Mouse (Mus musculus) lung, embryonic 15.5 days (tissue): ENCODE measurements around the gene Sergef. TPM values are rescaled to one million over a fixed set of nuclear protein-coding genes. Genes with fewer than 3 reads are reported as not detected.

Source experiments
- ATAC-seq: fragments of 200-750 bp; cut with Nextera tagmentation; 2 replicates; pipeline ENCODE4 v1.8.0; 2017; ENCODE audit warnings: moderate number of reproducible peaks, borderline replicate concordance; ENCODE audit not compliant: low FRiP score, low TSS enrichment; ENCODE audit errors: extremely low read depth
- H3K27ac ChIP-seq: fragments of 300-500 bp; sonication (generic); 2 replicates; pipeline ENCODE4 v1.5.1; 2015; ENCODE audit warnings: moderate library complexity, mild to moderate bottlenecking, inconsistent platforms
- H3K27me3 ChIP-seq: fragments of 300-500 bp; sonication (generic); 2 replicates; pipeline ENCODE4 v1.6.1; 2015; ENCODE audit warnings: inconsistent platforms
- H3K36me3 ChIP-seq: fragments of 300-500 bp; sonication (generic); 2 replicates; pipeline ENCODE4 v1.6.1; 2015; ENCODE audit warnings: inconsistent platforms
- H3K4me1 ChIP-seq: fragments of 300-500 bp; sonication (generic); 2 replicates; pipeline ENCODE4 v1.6.1; 2015; ENCODE audit warnings: inconsistent platforms
- H3K4me2 ChIP-seq: fragments of 300-500 bp; sonication (generic); 2 replicates; pipeline ENCODE4 v1.6.1; 2015; ENCODE audit warnings: inconsistent platforms, mild to moderate bottlenecking, moderate library complexity
- H3K4me3 ChIP-seq: fragments of 300-500 bp; sonication (generic); 2 replicates; pipeline ENCODE4 v1.5.1; 2015; ENCODE audit warnings: mild to moderate bottlenecking, inconsistent platforms
- H3K9ac ChIP-seq: fragments of 300-500 bp; sonication (generic); 2 replicates; pipeline ENCODE4 v1.6.1; 2015; ENCODE audit warnings: inconsistent platforms
- H3K9me3 ChIP-seq: fragments of 300-500 bp; sonication (generic); 2 replicates; pipeline ENCODE4 v1.6.1; 2016; ENCODE audit warnings: inconsistent platforms
- WGBS: fragments of 180-500 bp; shearing (Covaris S2); methylation state at CpG from one replicate; pipeline ENCODE4 v1.1.7; 2015; 5-methylcytosine and 5-hydroxymethylcytosine counted together
- polyA plus RNA-seq: library from polyadenylated mRNA; unstranded; fragments of >200 nt; fragmentation: Nextera tagmentation; extraction: Ambion mirVana; gene quantifications from 2 replicates; pipeline ENCODE4 v1.2.1, GENCODE M21; 2015

Gene Sergef
- polyA plus RNA-seq, 1 experiment from 2014 or later: 13.3 TPM

DNA sequence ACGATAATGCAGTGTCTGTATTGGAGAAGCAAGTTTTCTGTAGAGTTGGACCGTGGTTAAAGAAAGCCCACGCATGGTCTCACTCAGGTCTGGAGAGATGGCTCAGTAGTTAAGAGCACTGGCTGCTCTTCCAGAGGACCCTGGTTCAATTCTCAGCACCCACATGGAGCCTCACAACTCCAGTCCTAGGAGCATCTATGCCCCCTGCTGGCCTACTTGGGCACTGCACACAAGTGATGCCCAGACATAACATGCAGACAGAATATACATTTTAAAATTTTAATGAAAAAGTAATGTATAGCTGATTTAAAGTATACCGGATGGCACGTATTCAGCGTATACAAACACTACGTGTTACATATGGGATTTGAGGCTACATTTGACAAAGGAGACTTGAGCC is 74.2 kb downstream of the Sergef start:
- Histone ChIP-seq H3K9me3 (no peaks in the 10 kb centered on the region), H3K9ac (no peak overlapping the region), H3K4me3 (no peak overlapping the region), H3K4me1 (no peaks in the 10 kb centered on the region), H3K36me3 (no peaks in the 10 kb centered on the region), H3K4me2 (no peak overlapping the region), H3K27me3 (no peaks in the 10 kb centered on the region), H3K27ac (no peak overlapping the region)
- no peak for ATAC-seq
- WGBS: 93% methylated on average over 7 of the region's 7 CpGs

DNA sequence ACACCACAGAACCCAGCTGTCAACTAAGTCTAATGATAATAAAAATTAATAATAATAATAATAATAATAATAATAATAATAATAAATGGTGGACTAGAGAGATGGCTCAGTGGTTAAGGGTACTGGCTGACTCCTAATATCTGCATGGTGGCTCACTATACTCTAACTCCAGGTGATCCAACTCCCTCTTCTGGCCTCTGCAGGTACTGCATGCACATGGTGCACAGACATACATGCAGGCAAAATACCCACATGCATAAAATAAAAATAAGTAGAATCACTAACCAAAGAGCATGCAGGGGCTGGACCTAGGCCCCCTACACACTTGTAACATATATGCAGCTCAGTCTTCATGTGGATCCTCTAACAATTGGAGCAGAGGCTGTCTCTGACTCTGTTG is 75.8 kb downstream of the Sergef start:
- no peaks in the 10 kb centered on the region for H3K9me3 ChIP-seq
- H3K4me3 ChIP-seq: no peak overlapping the region
- no peak overlapping the region for H3K27ac ChIP-seq
- no peaks in the 10 kb centered on the region for H3K36me3 ChIP-seq
- peaks cover 9% of the 10 kb centered on the region; the same call in 1 of the 2 replicates for H3K4me1 ChIP-seq
- H3K4me2 ChIP-seq: no peak overlapping the region
- no peak for ATAC-seq
- H3K27me3 ChIP-seq: no peaks in the 10 kb centered on the region
- no peak overlapping the region for H3K9ac ChIP-seq

GRCm38 (mm10) chr7:46560061-46560460 is 79.5 kb downstream of the Sergef start:
- H3K4me1 ChIP-seq: peaks cover 17% of the 10 kb centered on the region
- H3K27ac ChIP-seq: no peak overlapping the region
- H3K27me3 ChIP-seq: no peaks in the 10 kb centered on the region
- no peak overlapping the region for H3K4me2 ChIP-seq
- H3K9me3 ChIP-seq: no peaks in the 10 kb centered on the region
- 81% methylated on average over 2 of the region's 2 CpGs for WGBS
- no peak overlapping the region for H3K9ac ChIP-seq
- H3K4me3 ChIP-seq: no peak overlapping the region
- ATAC-seq: no peak
- no peaks in the 10 kb centered on the region for H3K36me3 ChIP-seq

DNA sequence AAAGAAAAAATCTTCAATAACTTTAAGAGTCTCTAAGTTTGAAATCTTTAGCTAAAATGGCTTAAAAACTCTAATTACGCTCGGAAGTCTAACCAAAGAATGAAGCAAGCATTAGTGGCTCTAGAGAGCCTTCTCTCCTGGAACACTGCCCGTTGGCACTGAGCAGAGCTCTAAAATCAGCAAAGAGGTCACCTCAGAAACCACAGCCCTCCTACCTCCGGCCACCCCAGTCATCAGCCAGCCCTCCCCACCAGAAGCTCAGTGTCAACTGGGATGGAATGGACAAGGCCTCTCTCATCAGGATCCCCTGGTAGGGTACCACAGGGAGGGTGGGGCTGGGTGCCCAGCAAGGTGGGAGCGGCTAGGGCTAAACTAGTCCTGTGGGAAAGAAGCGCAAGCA is 80.0 kb downstream of the Sergef start:
- H3K4me3 ChIP-seq: no peak overlapping the region
- peaks cover 21% of the 10 kb centered on the region for H3K4me1 ChIP-seq
- no peak overlapping the region for H3K4me2 ChIP-seq
- no peak overlapping the region for H3K27ac ChIP-seq
- no peak overlapping the region for H3K9ac ChIP-seq
- no peaks in the 10 kb centered on the region for H3K9me3 ChIP-seq
- WGBS: 63% methylated on average over 6 of the region's 6 CpGs
- no peaks in the 10 kb centered on the region for H3K36me3 ChIP-seq
- no peaks in the 10 kb centered on the region for H3K27me3 ChIP-seq
- ATAC-seq: peak; percentile 56

GRCm38 (mm10) chr7:46559006-46559405 is 80.6 kb downstream of the Sergef start:
- no peak overlapping the region for H3K4me3 ChIP-seq
- H3K9me3 ChIP-seq: no peaks in the 10 kb centered on the region
- 68% methylated on average over 5 of the region's 5 CpGs for WGBS
- no peaks in the 10 kb centered on the region for H3K36me3 ChIP-seq
- H3K9ac ChIP-seq: no peak overlapping the region
- H3K4me1 ChIP-seq: peaks cover 27% of the 10 kb centered on the region
- H3K4me2 ChIP-seq: no peak overlapping the region
- no peak for ATAC-seq
- no peak overlapping the region for H3K27ac ChIP-seq
- no peaks in the 10 kb centered on the region for H3K27me3 ChIP-seq

DNA sequence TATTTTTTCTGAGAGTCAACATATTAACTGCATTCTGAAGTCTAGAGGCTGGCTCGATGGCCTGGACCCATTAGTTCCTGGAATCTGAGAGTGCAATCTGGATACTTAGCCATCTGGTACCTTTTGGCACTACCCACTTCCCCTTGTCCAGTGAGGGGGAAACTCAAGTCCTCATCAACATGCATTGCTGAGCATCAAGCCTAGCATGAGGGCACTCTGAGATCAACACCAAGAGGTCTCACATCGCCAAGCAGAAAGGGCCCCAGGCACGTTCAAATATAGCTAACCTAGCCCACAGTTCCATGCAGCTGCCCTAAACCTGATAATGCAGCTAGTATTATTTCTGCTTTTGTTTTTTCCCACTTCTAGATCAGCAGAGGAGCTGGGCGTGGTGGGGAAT is 81.6 kb downstream of the Sergef start:
- Histone ChIP-seq H3K4me3 (no peak overlapping the region), H3K27me3 (no peaks in the 10 kb centered on the region), H3K4me1 (peaks cover 37% of the 10 kb centered on the region), H3K4me2 (no peak overlapping the region), H3K36me3 (no peaks in the 10 kb centered on the region), H3K9me3 (no peaks in the 10 kb centered on the region), H3K9ac (no peak overlapping the region), H3K27ac (no peak overlapping the region)
- WGBS: 82% methylated on average over 4 of the region's 4 CpGs
- no peak for ATAC-seq

- no peak overlapping the region for H3K9ac ChIP-seq
- no peak for ATAC-seq
- peaks cover 43% of the 10 kb centered on the region for H3K4me1 ChIP-seq
- H3K4me2 ChIP-seq: no peak overlapping the region
- no peak overlapping the region for H3K27ac ChIP-seq
- no peaks in the 10 kb centered on the region for H3K36me3 ChIP-seq
- no peak overlapping the region for H3K4me3 ChIP-seq
- H3K9me3 ChIP-seq: no peaks in the 10 kb centered on the region
- WGBS: 79% methylated on average over 11 of the region's 11 CpGs
- no peaks in the 10 kb centered on the region for H3K27me3 ChIP-seq
Observed at GRCm38 (mm10) chr7:46557387-46557786, 82.2 kb downstream of the Sergef start.

GRCm38 (mm10) chr7:46556358-46557118 is 83.1 kb downstream of the Sergef start:
- H3K36me3 ChIP-seq: no peaks in the 10 kb centered on the region
- H3K4me3 ChIP-seq: no peak overlapping the region
- H3K9me3 ChIP-seq: no peaks in the 10 kb centered on the region
- H3K27ac ChIP-seq: no peak overlapping the region
- H3K9ac ChIP-seq: no peak overlapping the region
- H3K4me1 ChIP-seq: peaks cover 46% of the 10 kb centered on the region
- WGBS: 84% methylated on average over 13 of the region's 13 CpGs
- ATAC-seq: no peak
- H3K4me2 ChIP-seq: no peak overlapping the region
- H3K27me3 ChIP-seq: no peaks in the 10 kb centered on the region

- no peaks in the 10 kb centered on the region for H3K27me3 ChIP-seq
- no peak overlapping the region for H3K4me2 ChIP-seq
- H3K27ac ChIP-seq: no peak overlapping the region
- H3K36me3 ChIP-seq: no peaks in the 10 kb centered on the region
- no peak overlapping the region for H3K4me3 ChIP-seq
- no peak overlapping the region for H3K9ac ChIP-seq
- 84% methylated on average over 7 of the region's 7 CpGs for WGBS
- peaks cover 46% of the 10 kb centered on the region for H3K4me1 ChIP-seq
- no peak for ATAC-seq
- H3K9me3 ChIP-seq: no peaks in the 10 kb centered on the region
Observed at GRCm38 (mm10) chr7:46555731-46556130, 83.9 kb downstream of the Sergef start.

DNA sequence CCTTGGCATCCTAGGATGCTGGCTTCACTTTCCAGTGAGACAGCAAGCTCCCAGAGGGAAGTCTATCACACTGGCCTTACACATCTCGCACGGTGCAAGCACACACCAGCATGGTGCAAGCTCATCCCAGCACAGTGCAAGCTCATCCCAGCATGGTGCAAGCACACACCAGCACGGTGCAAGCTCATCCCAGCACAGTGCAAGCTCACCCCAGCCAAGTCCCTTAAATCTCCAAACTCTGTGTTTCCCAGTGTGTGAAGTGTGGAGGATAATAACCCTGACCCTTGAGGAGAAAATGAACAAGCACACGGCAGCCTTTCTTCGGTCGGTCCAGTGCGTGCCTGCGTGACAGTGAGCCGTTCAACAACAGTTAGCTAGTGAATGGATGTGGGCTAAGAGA is 84.8 kb downstream of the Sergef start:
- ATAC-seq: no peak
- WGBS: 56% methylated on average over 9 of the region's 9 CpGs

DNA sequence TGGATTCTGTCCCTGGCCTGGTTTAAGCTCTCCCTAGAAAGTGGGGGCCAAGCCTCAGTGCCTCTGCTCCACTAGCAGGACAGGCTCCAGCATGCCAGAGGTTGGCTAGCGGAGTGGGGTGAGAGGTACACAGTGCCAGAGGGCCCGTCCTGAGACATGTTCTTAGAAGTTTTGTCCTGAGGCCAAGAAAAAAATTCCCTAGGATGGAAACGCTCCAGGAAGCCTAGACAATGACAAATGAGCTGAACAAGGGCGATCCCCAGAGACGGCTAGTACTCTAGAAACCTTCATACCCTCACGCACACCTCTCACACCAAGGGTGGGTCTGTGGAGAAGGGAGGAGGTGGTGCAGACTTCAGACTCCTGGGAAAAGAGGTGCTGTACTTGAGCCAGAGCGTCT is 85.6 kb downstream of the Sergef start:
- no peaks in the 10 kb centered on the region for H3K36me3 ChIP-seq
- H3K9ac ChIP-seq: no peak overlapping the region
- ATAC-seq: peak; percentile 60; the same call in 1 of the 2 replicates
- H3K9me3 ChIP-seq: no peaks in the 10 kb centered on the region
- H3K4me2 ChIP-seq: peak overlapping the region; percentile 23; the same call in 1 of the 2 replicates
- H3K4me1 ChIP-seq: peaks cover 40% of the 10 kb centered on the region
- no peak overlapping the region for H3K4me3 ChIP-seq
- 10% methylated on average over 7 of the region's 7 CpGs for WGBS
- H3K27me3 ChIP-seq: no peaks in the 10 kb centered on the region
- peak overlapping the region; percentile 60 for H3K27ac ChIP-seq

More for the DNA sequence above, 84.8 kb downstream of the Sergef start:
- no peaks in the 10 kb centered on the region for H3K36me3 ChIP-seq
- peaks cover 46% of the 10 kb centered on the region for H3K4me1 ChIP-seq
- no peak overlapping the region for H3K9ac ChIP-seq
- H3K9me3 ChIP-seq: no peaks in the 10 kb centered on the region
- H3K27ac ChIP-seq: 0 out of 2 replicates have a peak overlapping the region, but pooled peaks have one; percentile 60
- no peak overlapping the region for H3K4me3 ChIP-seq
- no peaks in the 10 kb centered on the region for H3K27me3 ChIP-seq
- 0 out of 2 replicates have a peak overlapping the region, but pooled peaks have one; percentile 23 for H3K4me2 ChIP-seq

DNA sequence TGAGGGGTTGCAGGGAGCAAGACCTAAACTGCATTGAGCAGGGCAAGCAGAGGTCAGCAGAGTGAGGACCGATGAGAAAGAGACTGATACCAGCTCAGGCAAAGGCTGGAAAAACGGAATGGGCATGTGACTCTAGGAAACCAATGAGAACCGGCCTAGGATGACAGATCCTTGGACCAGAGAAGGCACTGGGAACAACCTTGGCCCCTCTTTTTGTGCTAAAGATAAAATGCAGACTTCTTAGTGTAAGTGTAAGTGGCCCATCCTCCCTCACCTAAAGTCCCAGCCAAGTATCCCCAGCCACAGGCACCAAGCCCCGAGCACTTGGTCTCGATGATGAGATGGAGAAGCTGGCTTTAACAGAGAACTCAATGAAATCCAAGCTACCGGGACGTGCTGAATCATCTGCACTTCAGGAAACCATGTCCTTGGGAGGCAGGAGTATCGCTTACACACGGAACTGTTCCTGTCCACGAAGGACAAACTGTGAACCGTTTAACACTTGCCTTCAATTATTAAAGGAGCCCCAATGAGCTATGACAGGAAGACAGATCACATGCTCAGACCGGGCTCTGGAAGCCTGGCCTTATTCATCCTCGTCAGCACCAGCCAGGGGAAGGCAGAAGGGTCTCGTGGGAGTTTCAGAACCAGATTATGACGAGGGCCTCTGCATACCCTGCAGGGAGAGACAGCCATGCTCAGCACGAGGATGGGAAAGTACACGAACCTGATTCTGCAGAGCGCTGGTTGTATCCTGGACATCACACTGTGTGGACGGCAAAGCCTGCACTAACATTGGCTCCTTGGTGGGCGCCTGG is 87.5 kb downstream of the Sergef start:
- Histone ChIP-seq H3K36me3 (no peaks in the 10 kb centered on the region), H3K4me3 (no peak overlapping the region), H3K4me1 (peaks cover 56% of the 10 kb centered on the region), H3K27ac (peak overlapping the region; percentile 46; the same call in 1 of the 2 replicates), H3K27me3 (no peaks in the 10 kb centered on the region), H3K9me3 (no peaks in the 10 kb centered on the region), H3K4me2 (no peak overlapping the region), H3K9ac (no peak overlapping the region)
- 54% methylated on average over 20 of the region's 20 CpGs for WGBS
- ATAC-seq: peak; percentile 64
